Mouse (Mus musculus): ENCODE results near the gene Knstrn.

The Knstrn gene

GRCm38 (mm10) chr2:118861454-118862339 is 47.9 kb downstream of the Knstrn start, which contains the start of gene Ivd:
Gene Ivd, plus strand, starts transcription at chr2:118861954.
- in situ Hi-C loops (cut with MboI, MseI), result no loop called here

GRCm38 (mm10) chr2:118862340-118862675 is 48.5 kb downstream of the Knstrn start:
- in situ Hi-C loops (cut with MboI, MseI), result no loop called here

- in situ Hi-C loops (cut with MboI, MseI), result no loop called here
These were observed 56.8 kb downstream of the Knstrn start for GRCm38 (mm10) chr2:118870601-118871000.

- in situ Hi-C loops (cut with MboI, MseI), result no loop called here
These were observed 57.2 kb downstream of the Knstrn start for GRCm38 (mm10) chr2:118871032-118871431.

- in situ Hi-C loops (cut with MboI, MseI), result no loop called here
These were observed 59.2 kb downstream of the Knstrn start for GRCm38 (mm10) chr2:118873018-118873417.

- in situ Hi-C loops (cut with MboI, MseI), result no loop called here
These were observed 60.2 kb downstream of the Knstrn start for GRCm38 (mm10) chr2:118873890-118874430.

- in situ Hi-C loops (cut with MboI, MseI), result loop anchor here (5.0 to 25.0 kb wide), 3 partner anchors 38 to 238 kb away; partner anchors contain the start of genes Ccdc9b and Phgr1
These were observed 61.5 kb downstream of the Knstrn start for GRCm38 (mm10) chr2:118875316-118875715.

- in situ Hi-C loops (cut with MboI, MseI), result loop anchor here (5.0 to 25.0 kb wide), 3 partner anchors 39 to 239 kb away; partner anchors contain the start of genes Ccdc9b and Phgr1
These were observed 62.6 kb downstream of the Knstrn start for GRCm38 (mm10) chr2:118876453-118876852.

GRCm38 (mm10) chr2:118881019-118881418 is 67.2 kb downstream of the Knstrn start:
- in situ Hi-C loops (cut with MboI, MseI), result loop anchor here (25.0 kb wide), 1 partner anchor 119 kb away; the partner anchor contains the start of genes Ccdc9b and Phgr1

GRCm38 (mm10) chr2:118881956-118882355 is 68.2 kb downstream of the Knstrn start:
- in situ Hi-C loops (cut with MboI, MseI), result loop anchor here (25.0 kb wide), 1 partner anchor 120 kb away; the partner anchor contains the start of genes Ccdc9b and Phgr1

GRCm38 (mm10) chr2:118882840-118883679 is 69.3 kb downstream of the Knstrn start:
- in situ Hi-C loops (cut with MboI, MseI), result loop anchor here (25.0 kb wide), 1 partner anchor 121 kb away; the partner anchor contains the start of genes Ccdc9b and Phgr1

- in situ Hi-C loops (cut with MboI, MseI), result loop anchor here (25.0 kb wide), 1 partner anchor 125 kb away; the partner anchor contains the start of genes Ccdc9b and Phgr1
These were observed 73.6 kb downstream of the Knstrn start for GRCm38 (mm10) chr2:118887440-118887839.

- in situ Hi-C loops (cut with MboI, MseI), result loop anchor here (25.0 kb wide), 1 partner anchor 126 kb away; the partner anchor contains the start of genes Ccdc9b and Phgr1
These were observed 74.2 kb downstream of the Knstrn start for GRCm38 (mm10) chr2:118887845-118888548.

GRCm38 (mm10) chr2:118891173-118891572 is 77.4 kb downstream of the Knstrn start:
- in situ Hi-C loops (cut with MboI, MseI), result loop anchor here (25.0 kb wide), 1 partner anchor 129 kb away; the partner anchor contains the start of genes Ccdc9b and Phgr1

GRCm38 (mm10) chr2:118895990-118896913 is 82.4 kb downstream of the Knstrn start:
- in situ Hi-C loops (cut with MboI, MseI), result loop anchor here (25.0 kb wide), 1 partner anchor 134 kb away; the partner anchor contains the start of genes Ccdc9b and Phgr1

- in situ Hi-C loops (cut with MboI, MseI), result loop anchor here (25.0 kb wide), 1 partner anchor 135 kb away; the partner anchor contains the start of genes Ccdc9b and Phgr1
These were observed 83.1 kb downstream of the Knstrn start for GRCm38 (mm10) chr2:118896914-118897291.

GRCm38 (mm10) chr2:118897392-118897791 is 83.6 kb downstream of the Knstrn start:
- in situ Hi-C loops (cut with MboI, MseI), result loop anchor here (25.0 kb wide), 1 partner anchor 135 kb away; the partner anchor contains the start of genes Ccdc9b and Phgr1

GRCm38 (mm10) chr2:118897808-118898207 is 84.0 kb downstream of the Knstrn start:
- in situ Hi-C loops (cut with MboI, MseI), result loop anchor here (25.0 kb wide), 1 partner anchor 136 kb away; the partner anchor contains the start of genes Ccdc9b and Phgr1

GRCm38 (mm10) chr2:118898771-118899170 is 85.0 kb downstream of the Knstrn start:
- in situ Hi-C loops (cut with MboI, MseI), result loop anchor here (25.0 kb wide), 1 partner anchor 136 kb away; the partner anchor contains the start of genes Ccdc9b and Phgr1
